Mouse (Mus musculus) brain, embryonic 14.5 days (tissue): ENCODE measurements around the gene 4933428G20Rik. TPM values are rescaled to one million over a fixed set of nuclear protein-coding genes. Genes with fewer than 3 reads are reported as not detected.

Experiments used
- DNase-seq: peaks from one replicate; pipeline ENCODE4 v3.0.0-alpha.2; 2011; ENCODE audit warnings: low read depth
- CTCF ChIP-seq: fragments of 200-500 bp; IDR thresholded peaks from 2 replicates; pipeline ENCODE4 v1.5.1; 2012; ENCODE audit warnings: inconsistent platforms, mild to moderate bottlenecking, moderate library complexity, borderline replicate concordance; ENCODE audit not compliant: insufficient read depth, insufficient read length; ENCODE audit errors: extremely low read depth
- POLR2A ChIP-seq: fragments of 200-500 bp; IDR thresholded peaks from 2 replicates; pipeline ENCODE4 v1.6.1; 2012; ENCODE audit warnings: mild to moderate bottlenecking, inconsistent platforms, borderline replicate concordance; ENCODE audit not compliant: poor library complexity, insufficient read depth, insufficient read length, severe bottlenecking; ENCODE audit errors: extremely low read depth
- polyA plus RNA-seq: library from polyadenylated mRNA; depleted of rRNA; stranded (reverse); fragments of >200 nt; gene quantifications from 2 replicates; pipeline ENCODE4 v1.2.3, GENCODE M21; 2012

Gene 4933428G20Rik
- polyA plus RNA-seq, 1 experiment: 0.12 TPM

GRCm38 (mm10) chr11:97540136-97540535, 40.0 kb upstream of the 4933428G20Rik start:
- no peak for TF ChIP-seq CTCF
- no peak for TF ChIP-seq POLR2A
- no peak for DNase-seq

DNA sequence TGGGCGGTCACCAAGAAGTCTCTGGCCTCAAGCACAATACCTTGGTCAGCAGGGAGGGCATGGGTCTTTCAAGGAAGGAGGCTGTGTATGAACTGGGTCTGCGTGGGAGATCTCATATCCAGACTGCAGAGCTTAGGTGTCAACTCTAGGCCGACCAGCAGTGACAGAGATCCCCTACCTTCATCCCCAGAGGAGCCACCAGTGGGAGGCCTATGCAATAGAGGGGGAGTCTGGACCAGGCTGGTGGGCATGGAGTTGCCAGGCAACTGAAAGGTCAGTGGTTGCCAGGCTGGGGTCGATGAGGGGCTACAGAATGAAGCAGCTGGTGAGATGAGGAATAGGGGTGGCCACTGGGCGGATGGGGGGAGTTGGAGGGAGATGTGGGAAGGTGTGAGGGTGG, 39.5 kb upstream of the 4933428G20Rik start:
- TF ChIP-seq POLR2A (no peak), CTCF (no peak)

DNA sequence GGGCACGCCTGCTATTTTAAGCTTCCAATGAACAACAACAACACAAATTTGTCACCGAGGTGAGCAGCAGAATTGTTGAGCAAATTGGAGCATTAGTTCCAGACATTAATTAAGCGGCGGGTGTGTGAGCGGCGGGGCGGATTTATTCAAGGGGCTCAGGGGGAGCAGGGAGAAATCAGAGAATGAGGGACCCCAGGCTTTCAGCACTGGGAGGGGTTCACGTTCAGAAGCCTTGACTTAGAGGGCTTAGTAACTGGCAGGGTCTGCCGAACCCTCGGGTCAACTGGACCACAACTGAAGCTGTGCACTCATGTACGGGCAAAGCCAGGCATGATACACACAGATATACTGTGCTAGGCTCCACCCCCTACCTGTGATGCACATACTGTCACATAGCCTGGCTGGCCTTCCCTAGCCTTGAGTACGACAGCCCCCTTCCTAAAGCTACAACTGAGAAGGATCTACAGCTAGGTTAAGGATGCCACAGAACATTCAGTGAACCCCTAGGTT, 37.5 kb upstream of the 4933428G20Rik start:
- TF ChIP-seq CTCF: no peak
- TF ChIP-seq POLR2A: no peak
- peak; percentile 75 for DNase-seq

More for the DNA sequence above, 39.5 kb upstream of the 4933428G20Rik start:
- DNase-seq: no peak

GRCm38 (mm10) chr11:97536835-97537579, 36.9 kb upstream of the 4933428G20Rik start:
- TF ChIP-seq POLR2A (no peak), CTCF (peak; percentile 8; the same call in 1 of the 2 replicates)
- peak; percentile 71 for DNase-seq

DNA sequence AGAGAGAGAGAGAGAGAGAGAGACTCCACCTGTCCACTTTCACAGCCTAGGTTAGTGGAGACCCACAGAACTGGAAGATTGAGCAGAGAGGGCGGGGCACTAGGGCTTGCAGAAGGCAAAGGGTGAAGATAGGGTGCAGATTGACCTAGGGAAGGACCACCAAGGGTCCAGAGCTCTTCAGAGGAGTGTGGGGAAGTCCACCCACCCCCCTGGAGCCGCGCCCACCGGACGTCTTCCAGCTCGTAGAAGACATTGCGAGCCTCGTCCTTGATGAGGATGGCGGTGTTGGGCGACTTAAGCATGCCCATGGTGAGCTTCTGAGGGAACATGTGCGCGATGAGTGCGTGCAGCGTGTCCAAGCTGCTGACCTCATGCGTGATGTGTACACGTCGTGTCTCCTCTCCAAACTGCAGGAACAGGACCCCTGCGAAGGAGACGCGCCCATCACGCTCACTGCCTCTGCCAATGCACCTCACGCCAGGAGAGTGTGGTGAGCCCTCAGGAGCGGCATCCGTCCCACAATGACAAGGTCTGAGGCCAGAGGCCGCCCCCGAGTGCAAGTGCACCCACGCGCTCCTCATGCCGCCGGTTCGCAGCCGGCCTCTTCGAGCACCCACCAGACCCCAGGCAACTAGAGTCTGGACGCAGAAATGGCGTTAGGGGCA, 36.1 kb upstream of the 4933428G20Rik start:
- TF ChIP-seq POLR2A (no peak), CTCF (no peak)
- no peak for DNase-seq

- DNase-seq: no peak
- TF ChIP-seq POLR2A (no peak), CTCF (no peak)
Measured at GRCm38 (mm10) chr11:97535660-97536059, 35.5 kb upstream of the 4933428G20Rik start.

DNA sequence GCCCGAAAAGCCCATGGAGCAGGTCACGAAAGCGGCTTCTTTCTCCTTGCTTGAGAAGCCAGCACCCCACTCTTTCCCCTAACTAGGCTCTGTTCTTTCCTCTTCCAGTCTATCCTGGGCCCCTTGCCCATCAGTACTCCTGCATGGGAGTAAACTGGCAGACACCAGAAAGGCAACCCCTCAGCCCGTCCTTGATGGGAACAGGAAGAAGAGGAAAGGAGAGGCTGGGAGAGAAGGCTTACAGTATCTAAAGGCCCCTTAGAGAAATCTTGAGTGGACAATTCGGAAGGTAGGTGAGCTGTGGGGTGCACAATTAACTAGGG, 35.1 kb upstream of the 4933428G20Rik start:
- no peak for DNase-seq
- TF ChIP-seq CTCF: no peak
- no peak for TF ChIP-seq POLR2A

- peak; percentile 46 for DNase-seq
- no peak for TF ChIP-seq POLR2A
- no peak for TF ChIP-seq CTCF
Measured at GRCm38 (mm10) chr11:97534442-97535307, 34.5 kb upstream of the 4933428G20Rik start.

GRCm38 (mm10) chr11:97533653-97534052, 33.5 kb upstream of the 4933428G20Rik start:
- TF ChIP-seq CTCF: no peak
- TF ChIP-seq POLR2A: no peak
- no peak for DNase-seq

DNA sequence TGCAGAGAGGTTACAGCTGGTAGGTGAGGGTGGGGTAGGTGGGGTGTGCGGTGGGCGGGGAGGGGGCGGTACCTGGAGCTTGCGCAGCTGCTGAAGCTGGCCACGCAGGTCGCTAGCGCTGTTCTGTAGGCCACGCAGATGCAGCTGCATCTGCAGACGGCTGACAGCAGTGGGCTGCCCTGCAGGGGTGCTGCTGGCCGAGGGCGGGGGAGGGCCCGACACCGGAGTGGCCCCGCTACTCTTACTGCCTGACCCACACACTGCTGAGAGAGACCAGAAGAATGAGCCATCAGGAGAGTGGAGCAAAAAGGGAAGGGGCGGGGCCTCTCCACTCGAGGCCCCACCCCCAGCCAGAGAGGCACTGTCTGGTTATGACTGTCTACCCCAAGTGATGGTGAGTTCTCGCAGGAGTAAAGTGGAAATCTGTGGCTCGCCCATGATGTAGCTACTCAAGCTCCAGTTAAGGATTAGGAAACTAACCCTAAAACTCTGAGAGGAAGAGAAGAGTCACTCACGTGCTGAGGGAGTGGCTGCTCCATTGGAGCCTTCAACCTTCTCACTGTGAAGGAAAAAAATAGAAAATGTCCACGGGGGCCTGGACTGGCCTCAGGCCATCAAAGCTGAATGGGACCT, 32.9 kb upstream of the 4933428G20Rik start:
- DNase-seq: no peak
- TF ChIP-seq POLR2A (no peak), CTCF (no peak)

DNA sequence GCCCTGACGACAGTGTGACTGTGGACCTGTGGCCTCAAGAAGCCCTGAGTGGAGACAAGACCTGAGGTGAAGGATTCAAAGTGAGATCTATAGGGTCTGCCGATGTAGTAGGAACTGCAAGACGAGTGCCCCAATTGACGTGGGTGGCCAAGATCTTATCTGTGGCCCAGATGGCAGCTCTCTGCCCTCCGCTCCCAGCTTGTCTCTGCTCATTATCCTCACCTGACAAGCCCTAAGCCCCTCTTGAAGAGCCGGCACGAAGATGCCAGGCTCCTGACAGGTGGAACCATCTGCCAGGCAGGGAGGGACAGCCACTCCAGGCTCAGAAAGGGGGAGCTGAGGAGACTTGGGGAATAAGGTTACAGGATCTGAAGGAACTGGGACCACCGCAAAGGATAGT, 32.2 kb upstream of the 4933428G20Rik start:
- no peak for TF ChIP-seq POLR2A
- TF ChIP-seq CTCF: no peak
- peak; percentile 54 for DNase-seq
